Comparison of ENCODE assay signal across 21 mouse cellular contexts in genomic region chr1:40263679-40264078, GRCm38 (mm10). TPM values are rescaled to one million over a fixed set of nuclear protein-coding genes. Genes with fewer than 3 reads are reported as not detected.
DNase-seq lines count a peak whose midpoint lies in the region; ATAC-seq and TF ChIP-seq lines count a peak whose summit lies in the region.
"Had no signal": no experiment of that assay in that cellular context is flagged by ENCODE, and none has a peak within 500 bp of the region (broad histone marks: within the 10 kb centered on the region; RNA-seq: fewer than 3 reads in every experiment).

No protein-coding gene starts in this region.

- no peaks in the 10 kb centered on the region for H3K36me3 ChIP-seq in heart, embryonic 12.5 days
- no peaks in the 10 kb centered on the region for H3K36me3 ChIP-seq in hindbrain, embryonic 16.5 days (ENCODE audit: control insufficient read depth, insufficient read depth, low read length)
- H3K36me3 ChIP-seq: G1E; heart, embryonic 15.5 days; hindbrain, embryonic 13.5 days; intestine, embryonic 15.5 days; limb, embryonic 13.5 days; lung, embryonic 15.5 days; neural tube, embryonic 13.5 days had no signal

- H3K27ac ChIP-seq in heart, embryonic 12.5 days (ENCODE audit: poor library complexity, severe bottlenecking), result no peak overlapping the region
- H3K27ac ChIP-seq in gastrocnemius, adult 2 months, result peak overlapping the region; percentile 43; the same call in 1 of the 2 replicates
- no peak overlapping the region for H3K27ac ChIP-seq in hindbrain, embryonic 16.5 days (ENCODE audit: low read depth, low read length)
- H3K27ac ChIP-seq: heart, embryonic 15.5 days; hindbrain, embryonic 13.5 days; intestine, embryonic 15.5 days; limb, embryonic 13.5 days; liver, embryonic 14.5 days; lung, embryonic 15.5 days; neural tube, embryonic 13.5 days had no signal

- no peak for TF ChIP-seq CTCF in gastrocnemius, adult 2 months (IDR thresholded peaks at IDR 0.05)

- DNase-seq in heart, adult 11 months, result peak; percentile 98
- DNase-seq in NIH3T3 (ENCODE audit: low read depth), result peak; percentile 65
- peak; percentile 51 for DNase-seq in gastrocnemius, adult 2 months
- DNase-seq in heart, postnatal 10 days, result peak; percentile 74 to 77
- no peak for DNase-seq in Muller cell, postnatal 12 days (ENCODE audit: inconsistent ontology term)
- no peak for DNase-seq in thymus, postnatal 10 days (ENCODE audit: low spot score in 2 of 2)
- DNase-seq: cerebellum, adult 8-10 months; midbrain, embryonic 14.5 days; spleen, adult 18-20 months; thymus, postnatal 36 days had no signal

- ATAC-seq in heart, embryonic 12.5 days (ENCODE audit: insufficient number of reproducible peaks, low FRiP score), result no peak
- no peak for ATAC-seq in hindbrain, embryonic 16.5 days
- ATAC-seq: forebrain, embryonic 16.5 days; intestine, embryonic 15.5 days had no signal

- H3K27me3 ChIP-seq in heart, embryonic 12.5 days (replicated peaks), result no peaks in the 10 kb centered on the region
- no peaks in the 10 kb centered on the region for H3K27me3 ChIP-seq in hindbrain, embryonic 16.5 days (replicated peaks; ENCODE audit: control insufficient read depth, insufficient read depth, low read length)
- H3K27me3 ChIP-seq: heart, embryonic 15.5 days; intestine, embryonic 15.5 days; limb, embryonic 13.5 days; lung, embryonic 15.5 days had no signal

- peaks cover 14% of the 10 kb centered on the region for H3K4me1 ChIP-seq in heart, embryonic 12.5 days (replicated peaks)
- H3K4me1 ChIP-seq in hindbrain, embryonic 16.5 days (ENCODE audit: control insufficient read depth, insufficient read depth, low read depth, low read length), result peaks cover 8% of the 10 kb centered on the region

- intact Hi-C loops in gastrocnemius, adult 2 months (cut with DNase I), result no loop called here
- intact Hi-C loops in heart, postnatal 10 days (cut with DNase I), result no loop called here

- no peaks in the 10 kb centered on the region for H3K9me3 ChIP-seq in heart, embryonic 12.5 days (replicated peaks)
- H3K9me3 ChIP-seq in hindbrain, embryonic 16.5 days (ENCODE audit: control insufficient read depth, low read length), result no peaks in the 10 kb centered on the region
- H3K9me3 ChIP-seq: G1E; heart, embryonic 15.5 days; hindbrain, embryonic 13.5 days; intestine, embryonic 15.5 days; limb, embryonic 13.5 days; lung, embryonic 15.5 days; neural tube, embryonic 13.5 days had no signal

- no peak overlapping the region for H3K4me2 ChIP-seq in heart, embryonic 12.5 days
- no peak overlapping the region for H3K4me2 ChIP-seq in hindbrain, embryonic 16.5 days (ENCODE audit: low read length)
- H3K4me2 ChIP-seq: heart, embryonic 15.5 days; hindbrain, embryonic 13.5 days; intestine, embryonic 15.5 days; limb, embryonic 13.5 days; lung, embryonic 15.5 days; neural tube, embryonic 13.5 days had no signal

- H3K4me3 ChIP-seq in heart, embryonic 12.5 days, result no peak overlapping the region
- no peak overlapping the region for H3K4me3 ChIP-seq in gastrocnemius, adult 2 months
- H3K4me3 ChIP-seq in hindbrain, embryonic 16.5 days (ENCODE audit: low read length), result no peak overlapping the region
- H3K4me3 ChIP-seq: heart, embryonic 15.5 days; hindbrain, embryonic 13.5 days; intestine, embryonic 15.5 days; limb, embryonic 13.5 days; lung, embryonic 15.5 days; neural tube, embryonic 13.5 days had no signal

- H3K9ac ChIP-seq in heart, embryonic 12.5 days, result no peak overlapping the region
- no peak overlapping the region for H3K9ac ChIP-seq in hindbrain, embryonic 16.5 days (ENCODE audit: low read depth, low read length)
- H3K9ac ChIP-seq: heart, embryonic 15.5 days; hindbrain, embryonic 13.5 days; intestine, embryonic 15.5 days; limb, embryonic 13.5 days; liver, embryonic 14.5 days; lung, embryonic 15.5 days; neural tube, embryonic 13.5 days had no signal

- WGBS in heart, embryonic 12.5 days, result 83% methylated on average over 8 of the region's 8 CpGs
- WGBS in hindbrain, embryonic 16.5 days, result 94% methylated on average over 8 of the region's 8 CpGs

RNA-seq across cellular contexts. Expression of gene Il1r1, which starts 38.8 kb away (rescaled TPM):
- 7.9 and 8.7 TPM in 2 replicates for polyA plus RNA-seq in heart, embryonic 12.5 days (2016; fragmentation: Nextera tagmentation; extraction: Ambion mirVana)
- total RNA-seq in gastrocnemius, adult 2 months (2021), result 1 to 10 TPM; 3.0 to 3.4 TPM
- 1 to 10 TPM; 7.5 to 7.9 TPM for total RNA-seq in heart, postnatal 10 days (2021)
- 0.70 and 0.75 TPM in 2 replicates for polyA plus RNA-seq in hindbrain, embryonic 16.5 days (2015; fragmentation: Nextera tagmentation; extraction: Ambion mirVana)
- polyA plus RNA-seq: G1E had no signal

Comparison
In these comparisons a context has a peak if more than half of its experiments do, and no peak if none do; other contexts are left out.
1. DNase-seq: peak in heart, adult 11 months (single experiment), NIH3T3 (single experiment), gastrocnemius, adult 2 months (single experiment) and heart, postnatal 10 days (2 of 2); none in Muller cell, postnatal 12 days (single experiment) and thymus, postnatal 10 days (0 of 2).